Mouse (Mus musculus) CH12.LX (cell line): ENCODE data around the gene Krt8.

Experiments used
- CTCF ChIP-seq, 2 experiments: IDR thresholded peaks in 1 of 2; conservative IDR thresholded peaks in 1 of 2; 2 replicates each; pipeline ENCODE4 v1.5.1; 2011 to 2012; ENCODE audit warnings: low read depth in 2 of 2, low read length in 2 of 2, improper control_type of control experiment in 1 of 2, inconsistent platforms in 1 of 2, mild to moderate bottlenecking in 1 of 2, moderate library complexity in 1 of 2
- E2F4 ChIP-seq: IDR thresholded peaks from 2 replicates; pipeline ENCODE4 v1.6.1; 2011; ENCODE audit warnings: low read depth, low read length, improper control_type of control experiment; ENCODE audit not compliant: insufficient replicate concordance
- JUND ChIP-seq: conservative IDR thresholded peaks from 2 replicates; pipeline ENCODE4 v1.6.1; 2011; ENCODE audit warnings: low read depth, low read length, improper control_type of control experiment
- MAX ChIP-seq: IDR thresholded peaks from 2 replicates; pipeline ENCODE4 v1.6.1; 2011; ENCODE audit warnings: low read length, improper control_type of control experiment
- NRF1 ChIP-seq: IDR thresholded peaks from 2 replicates; pipeline ENCODE4 v1.6.1; 2014; ENCODE audit warnings: low read depth, mild to moderate bottlenecking, inconsistent platforms, low read length, improper control_type of control experiment, moderate library complexity
- POLR2A ChIP-seq: IDR thresholded peaks from 2 replicates; pipeline ENCODE4 v1.6.1; 2011; ENCODE audit warnings: low read depth, mild to moderate bottlenecking, improper control_type of control experiment, low read length
- USF1 ChIP-seq: IDR thresholded peaks from 2 replicates; pipeline ENCODE4 v1.6.1; 2014; ENCODE audit warnings: low read depth, mild to moderate bottlenecking, inconsistent platforms, low read length, improper control_type of control experiment
- USF2 ChIP-seq: conservative IDR thresholded peaks from 2 replicates; pipeline ENCODE4 v1.6.1; 2011; ENCODE audit warnings: low read depth, low read length, improper control_type of control experiment
- ZC3H11A ChIP-seq: IDR thresholded peaks from 2 replicates; pipeline ENCODE4 v1.6.1; 2012; ENCODE audit warnings: low read depth, mild to moderate bottlenecking, inconsistent platforms, low read length, improper control_type of control experiment

- TF ChIP-seq ZC3H11A (no peak), CTCF (conservative IDR thresholded peaks at IDR 0.05 in 1 of 2, IDR thresholded peaks at IDR 0.05 in 1 of 2; ENCODE audit: low read depth in 2 of 2, low read length in 2 of 2) (peak in 1 of 2 experiments; percentile 59; a peak in 2 of 4 replicates), E2F4 (no peak), MAX (no peak), NRF1 (no peak), JUND (no peak), POLR2A (no peak), USF1 (no peak), USF2 (no peak)
Observed at GRCm38 (mm10) chr15:101984746-101985145, 19.5 kb downstream of the Krt8 start.
